Mouse (Mus musculus): ENCODE results near the gene Oprm1.
"Not testable (repeated sequence)": the region's sequence is repeated elsewhere in the genome, so short reads cannot be mapped to it uniquely, and the experiment has no call there.

The Oprm1 gene

GRCm38 (mm10) chr10:6968334-6968733 is 210.0 kb downstream of the Oprm1 start:
- in situ Hi-C loops (cut with MboI, MseI): no loop called here

- in situ Hi-C loops (cut with MboI, MseI): loop anchor here (25.0 kb wide), 2 partner anchors 609 to 809 kb away; partner anchors contain the start of genes Ginm1 (in 1 of the 2), Lrp11 (in 1 of the 2) and Ppil4 (in 1 of the 2)
Measured at GRCm38 (mm10) chr10:6977843-6978242, 219.5 kb downstream of the Oprm1 start.

- in situ Hi-C loops (cut with MboI, MseI): loop anchor here (25.0 kb wide), 2 partner anchors 609 to 809 kb away; partner anchors contain the start of genes Ginm1 (in 1 of the 2), Lrp11 (in 1 of the 2) and Ppil4 (in 1 of the 2)
Measured at GRCm38 (mm10) chr10:6978733-6979132, 220.4 kb downstream of the Oprm1 start.

DNA sequence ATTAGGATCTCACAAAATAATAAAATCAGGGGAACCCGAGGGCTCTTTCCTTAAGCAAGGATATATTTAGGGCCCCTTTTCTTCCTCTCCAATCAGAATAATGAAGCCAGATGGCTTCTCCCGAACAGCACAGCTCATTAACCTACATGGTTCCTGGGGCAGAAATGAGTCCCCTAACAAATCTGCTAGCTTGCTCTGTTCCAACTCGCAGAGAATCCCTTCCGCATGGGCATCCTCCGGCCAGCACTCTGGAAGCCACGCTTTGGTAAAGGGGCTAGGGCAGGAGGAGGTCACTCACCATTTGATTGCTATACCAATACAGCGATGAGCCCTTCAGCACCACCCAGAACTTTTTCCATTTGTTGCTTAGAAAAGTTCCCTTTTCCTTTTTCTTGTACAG is 220.9 kb downstream of the Oprm1 start:
- in situ Hi-C loops (cut with MboI, MseI): loop anchor here (25.0 kb wide), 2 partner anchors 608 to 808 kb away; partner anchors contain the start of genes Ginm1 (in 1 of the 2), Lrp11 (in 1 of the 2) and Ppil4 (in 1 of the 2)

DNA sequence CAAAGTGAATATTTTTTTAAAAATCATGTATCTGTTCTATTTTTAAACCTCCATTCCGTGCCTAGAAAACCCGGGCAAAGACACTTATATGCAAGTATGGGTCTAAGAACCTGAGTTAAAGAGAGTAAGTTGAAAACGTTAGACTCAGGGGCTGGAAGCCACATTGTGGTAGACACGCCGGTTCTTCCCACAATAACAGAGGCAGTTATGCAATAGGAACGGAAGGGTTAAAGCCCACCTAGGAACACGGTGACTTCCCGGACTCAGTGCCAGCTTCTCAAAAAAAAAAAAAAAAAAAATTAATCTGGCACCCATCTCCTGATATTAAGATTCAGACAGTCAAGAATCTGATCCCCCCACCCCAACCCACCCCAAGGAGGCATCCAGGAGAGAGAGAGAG is 221.5 kb downstream of the Oprm1 start:
- in situ Hi-C loops (cut with MboI, MseI): loop anchor here (10.0 to 25.0 kb wide), 5 partner anchors 235 to 1155 kb away; partner anchors contain the start of genes Cnksr3 (in 1 of the 2), Ginm1 (in 1 of the 2), Lrp11 (in 1 of the 2) and Mtrf1l (in 1 of the 2)

DNA sequence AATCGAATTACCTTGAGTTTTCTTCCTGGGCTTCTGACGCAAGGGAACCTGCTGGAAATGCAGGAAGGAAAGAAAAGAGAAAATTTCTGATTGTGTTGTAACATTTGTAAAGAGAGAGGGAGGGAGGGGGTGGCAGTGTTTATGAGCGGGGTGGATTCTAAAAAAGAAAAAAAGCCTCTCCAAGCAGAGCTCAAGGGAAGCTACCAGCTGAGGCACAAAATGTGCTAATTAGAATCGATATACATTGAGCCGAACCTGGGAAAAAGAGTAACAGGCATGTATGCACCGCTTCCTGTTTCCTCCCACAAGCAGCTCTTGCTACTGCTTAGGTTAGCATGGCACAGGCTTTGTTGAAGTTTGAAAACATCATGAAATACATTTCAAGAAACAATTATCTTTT is 221.9 kb downstream of the Oprm1 start:
- in situ Hi-C loops (cut with MboI, MseI): loop anchor here (10.0 to 25.0 kb wide), 5 partner anchors 235 to 1155 kb away; partner anchors contain the start of genes Cnksr3 (in 1 of the 2), Ginm1 (in 1 of the 2), Lrp11 (in 1 of the 2) and Mtrf1l (in 1 of the 2)

DNA sequence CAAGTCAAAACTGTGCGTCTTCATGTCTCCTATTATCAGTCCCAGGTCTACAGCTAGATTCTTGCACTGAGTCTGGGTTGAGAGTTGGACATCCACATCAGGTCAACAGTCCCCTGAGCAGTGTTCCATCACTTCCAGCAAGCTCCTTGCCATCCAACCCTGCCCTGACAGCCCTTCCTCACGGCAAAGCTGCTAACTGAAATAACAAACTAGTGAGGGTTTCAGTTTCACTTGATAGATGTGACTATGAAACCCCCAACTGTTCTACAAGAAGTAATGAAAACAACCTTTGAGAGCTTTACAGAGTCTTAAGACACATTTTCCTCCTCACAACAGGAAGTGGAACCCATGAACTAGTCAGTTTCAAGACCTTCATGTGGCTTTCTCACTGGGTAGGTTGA is 224.4 kb downstream of the Oprm1 start:
- in situ Hi-C loops (cut with MboI, MseI): loop anchor here (10.0 to 25.0 kb wide), 5 partner anchors 232 to 1158 kb away; partner anchors contain the start of genes Cnksr3 (in 1 of the 2), Ginm1 (in 1 of the 2), Lrp11 (in 1 of the 2) and Mtrf1l (in 1 of the 2)

- in situ Hi-C loops (cut with MboI, MseI): loop anchor here (10.0 to 25.0 kb wide), 5 partner anchors 231 to 1159 kb away; partner anchors contain the start of genes Cnksr3 (in 1 of the 2), Ginm1 (in 1 of the 2), Lrp11 (in 1 of the 2) and Mtrf1l (in 1 of the 2)
Measured at GRCm38 (mm10) chr10:6983431-6983830, 225.1 kb downstream of the Oprm1 start.

- in situ Hi-C loops (cut with MboI, MseI): loop anchor here (5.0 to 25.0 kb wide), 7 partner anchors 34 to 1161 kb away; partner anchors contain the start of genes Cnksr3 (in 2 of the 2), Ginm1 (in 1 of the 2), Lrp11 (in 1 of the 2) and Mtrf1l (in 1 of the 2)
Measured at GRCm38 (mm10) chr10:6986246-6986645, 227.9 kb downstream of the Oprm1 start.

DNA sequence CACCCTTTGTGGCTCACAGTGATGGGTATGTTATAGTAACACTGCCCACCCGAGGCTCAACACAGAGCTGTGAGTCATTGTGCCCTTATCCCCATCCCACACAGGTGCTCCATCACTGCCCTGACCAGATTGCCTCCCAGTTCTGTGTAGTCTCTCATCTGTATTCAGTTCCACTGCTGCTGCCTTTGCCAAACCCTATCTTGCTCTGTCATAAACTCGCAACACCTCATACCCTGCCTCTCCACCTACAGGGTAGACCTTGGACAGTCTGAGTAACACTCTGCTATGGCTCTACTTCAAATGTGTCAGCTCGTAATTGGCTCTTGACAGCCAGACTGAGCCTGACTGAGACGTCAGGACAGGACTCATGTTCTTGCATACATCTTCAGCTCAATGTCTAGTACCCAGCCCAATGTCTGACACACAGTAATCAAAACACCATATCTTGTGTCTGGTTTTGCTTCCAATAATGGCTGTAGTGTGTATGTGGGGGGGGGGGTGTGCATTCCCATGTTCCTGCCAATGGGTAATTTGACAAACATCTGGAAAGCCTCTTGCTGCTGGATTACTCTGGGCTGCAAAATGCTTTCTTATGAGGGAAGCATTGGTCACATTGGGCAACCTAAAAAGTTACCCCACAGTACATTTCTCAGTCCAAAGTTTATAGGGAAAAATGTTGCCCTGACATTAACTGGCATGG is 229.2 kb downstream of the Oprm1 start:
- in situ Hi-C loops (cut with MboI, MseI): loop anchor here (5.0 to 25.0 kb wide), 7 partner anchors 35 to 1163 kb away; partner anchors contain the start of genes Cnksr3 (in 2 of the 2), Ginm1 (in 1 of the 2), Lrp11 (in 1 of the 2) and Mtrf1l (in 1 of the 2)

DNA sequence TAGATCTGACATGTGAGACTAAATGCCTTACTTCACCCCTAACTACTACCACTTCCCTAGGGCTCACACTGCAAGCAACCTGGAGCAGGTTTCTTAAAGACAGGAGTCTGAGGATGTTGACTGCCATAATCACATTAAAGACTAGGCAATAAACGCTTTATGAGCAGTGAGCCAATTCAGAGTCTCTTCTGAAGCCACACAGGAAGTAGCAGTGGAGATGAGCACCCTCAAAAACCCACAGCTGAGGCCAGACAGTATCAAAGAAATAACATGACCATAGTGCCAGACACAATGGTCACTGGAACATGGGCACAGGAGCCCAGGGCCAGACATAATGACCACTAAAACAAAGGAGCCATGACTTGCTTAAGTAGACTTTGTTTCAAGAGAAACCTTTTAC is 230.2 kb downstream of the Oprm1 start:
- in situ Hi-C loops (cut with MboI, MseI): loop anchor here (5.0 to 25.0 kb wide), 7 partner anchors 36 to 1164 kb away; partner anchors contain the start of genes Cnksr3 (in 2 of the 2), Ginm1 (in 1 of the 2), Lrp11 (in 1 of the 2) and Mtrf1l (in 1 of the 2)

DNA sequence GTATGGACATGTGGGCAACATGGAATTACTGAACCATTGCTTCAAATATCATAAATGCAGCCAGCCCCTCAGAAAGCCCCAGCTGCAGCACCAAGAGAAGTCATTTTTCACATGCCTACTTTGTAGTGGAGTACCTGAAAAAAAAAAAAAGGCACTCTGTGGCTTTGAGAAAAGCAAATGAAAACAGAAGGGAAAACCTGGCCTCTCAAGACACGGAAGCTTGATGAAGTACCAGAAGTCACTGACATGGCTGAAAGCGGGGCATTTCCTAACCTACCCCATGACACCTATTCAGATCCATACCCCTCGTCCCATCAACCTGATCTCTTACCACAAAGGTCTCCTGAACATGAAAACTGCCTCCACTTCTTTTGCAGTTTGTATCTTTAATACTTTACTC is 238.6 kb downstream of the Oprm1 start:
- in situ Hi-C loops (cut with MboI, MseI): loop anchor here (25.0 kb wide), 2 partner anchors 590 to 790 kb away; partner anchors contain the start of genes Ginm1 (in 1 of the 2), Lrp11 (in 1 of the 2) and Ppil4 (in 1 of the 2)

DNA sequence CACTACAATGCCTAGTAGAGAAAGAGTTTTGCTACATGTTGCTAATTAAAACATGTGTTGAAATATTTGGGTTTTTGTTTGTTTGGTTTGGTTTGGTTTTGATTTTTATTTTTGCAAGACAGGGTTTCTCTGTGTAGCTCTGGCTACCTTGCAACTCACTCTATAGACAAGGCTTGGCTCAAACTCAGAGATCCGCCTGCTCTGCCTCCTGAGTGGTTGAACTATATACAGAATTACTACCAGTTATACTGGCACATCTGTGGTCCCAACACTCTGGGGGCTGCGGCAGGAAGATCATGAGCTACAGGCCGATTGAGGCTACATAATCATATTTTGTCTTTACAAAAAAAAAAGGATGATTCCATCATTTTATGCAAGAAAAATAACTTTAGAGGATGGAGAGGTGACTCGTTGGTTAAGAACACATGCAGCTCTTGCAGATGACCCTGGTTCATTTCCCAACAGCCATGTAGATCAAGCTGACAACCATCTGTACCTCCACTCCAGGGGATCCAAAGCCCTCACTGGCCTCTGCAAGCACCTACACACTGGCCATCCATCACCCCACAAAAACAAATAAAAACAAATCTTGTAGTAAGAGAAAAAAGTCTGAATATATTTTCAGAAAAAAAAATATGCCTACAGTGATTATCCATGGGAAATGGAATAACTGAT is 240.4 kb downstream of the Oprm1 start:
- in situ Hi-C loops (cut with MboI, MseI): loop anchor here (25.0 kb wide), 2 partner anchors 589 to 789 kb away; partner anchors contain the start of genes Ginm1 (in 1 of the 2), Lrp11 (in 1 of the 2) and Ppil4 (in 1 of the 2)

- in situ Hi-C loops (cut with MboI, MseI): loop anchor here (25.0 kb wide), 2 partner anchors 588 to 788 kb away; partner anchors contain the start of genes Ginm1 (in 1 of the 2), Lrp11 (in 1 of the 2) and Ppil4 (in 1 of the 2)
Measured at GRCm38 (mm10) chr10:6999355-6999754, 241.0 kb downstream of the Oprm1 start.

- in situ Hi-C loops (cut with MboI, MseI): not testable (repeated sequence)
Measured at GRCm38 (mm10) chr10:7003898-7004297, 245.6 kb downstream of the Oprm1 start.

DNA sequence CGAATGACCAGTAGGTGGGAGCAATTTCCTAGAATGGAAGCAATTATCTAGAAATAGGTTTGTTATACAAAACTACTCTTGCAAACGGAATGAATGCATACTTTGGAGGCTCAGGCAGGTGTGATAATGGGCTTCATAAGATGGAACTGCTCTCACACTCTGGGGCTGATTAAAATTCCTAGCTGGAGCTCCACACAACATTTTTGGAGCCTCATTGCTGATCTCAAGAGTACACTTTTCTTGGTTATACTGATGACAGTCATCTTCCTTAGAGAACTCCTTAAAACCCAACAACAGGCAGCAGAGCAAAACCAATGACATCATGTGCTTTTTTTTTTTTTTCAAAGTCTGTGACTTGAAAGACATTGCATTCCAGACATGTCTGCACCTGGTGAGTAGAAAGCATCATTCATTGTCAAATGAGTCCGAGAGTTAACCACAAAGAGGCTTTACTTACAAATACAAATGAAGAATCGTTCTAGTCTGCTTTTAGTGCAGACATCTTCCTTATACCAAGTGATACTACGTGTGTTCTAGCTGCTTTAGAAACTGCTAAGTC is 246.8 kb downstream of the Oprm1 start:
- in situ Hi-C loops (cut with MboI, MseI): loop anchor here in 1 of 2 experiments (5.0 kb wide), 1 partner anchor 123 kb away; no protein-coding TSS in a partner anchor

GRCm38 (mm10) chr10:7010543-7010942 is 252.2 kb downstream of the Oprm1 start:
- in situ Hi-C loops (cut with MboI, MseI): no loop called here

GRCm38 (mm10) chr10:7015199-7015598 is 256.9 kb downstream of the Oprm1 start:
- in situ Hi-C loops (cut with MboI, MseI): no loop called here

DNA sequence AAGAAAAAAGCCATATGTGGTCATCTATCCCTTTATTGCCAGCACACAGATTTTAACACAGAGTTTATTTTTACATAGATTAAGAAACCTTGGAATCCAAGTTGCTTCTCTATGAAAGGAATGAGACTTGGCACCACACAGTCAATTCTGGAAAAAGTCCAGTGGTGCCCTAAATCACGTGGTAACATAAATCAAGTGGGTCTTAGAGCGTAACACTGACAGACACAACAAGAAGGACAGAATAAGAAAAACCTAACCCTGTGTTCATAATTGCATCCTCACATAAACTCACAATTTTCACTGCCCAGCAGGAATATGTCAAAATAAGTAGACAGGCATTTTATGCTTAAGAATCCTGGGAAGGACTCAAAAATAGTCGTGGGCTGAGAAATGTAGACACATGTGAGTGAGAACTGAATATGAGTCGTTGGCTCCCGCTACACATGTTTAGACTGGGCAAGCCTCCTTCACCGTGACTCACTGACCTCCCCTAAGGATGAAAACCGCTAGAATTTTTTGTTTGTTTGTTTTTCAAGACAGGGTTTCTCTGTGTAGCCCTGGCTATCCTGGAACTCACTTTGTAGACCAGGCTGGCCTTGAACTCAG is 261.6 kb downstream of the Oprm1 start:
- in situ Hi-C loops (cut with MboI, MseI): loop anchor here in 1 of 2 experiments (5.0 to 10.0 kb wide), 2 partner anchors 133 to 1635 kb away; no protein-coding TSS in a partner anchor

DNA sequence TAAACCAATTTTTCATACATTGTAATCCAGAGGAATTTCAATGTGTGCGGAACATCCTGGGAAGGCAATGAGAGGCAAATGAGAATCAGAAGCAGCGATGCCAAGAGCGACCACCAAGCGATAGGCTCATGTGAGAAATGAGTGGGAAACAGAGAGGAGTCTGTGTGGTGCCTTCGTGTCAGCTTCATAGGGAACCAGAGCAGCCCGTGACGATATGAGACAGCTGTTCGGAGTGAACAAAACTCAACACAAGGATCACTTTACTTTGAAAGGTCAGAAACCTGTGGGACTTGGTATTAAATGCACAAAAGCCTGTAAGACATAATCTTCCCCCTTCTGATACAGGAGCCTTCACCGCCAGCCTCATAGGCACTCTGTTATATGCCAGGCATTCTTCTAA is 262.2 kb downstream of the Oprm1 start:
- in situ Hi-C loops (cut with MboI, MseI): loop anchor here in 1 of 2 experiments (5.0 to 10.0 kb wide), 2 partner anchors 133 to 1636 kb away; no protein-coding TSS in a partner anchor
